Mouse (Mus musculus) heart, embryonic 15.5 days (tissue): ENCODE data around the gene Grik1. TPM values are rescaled to one million over a fixed set of nuclear protein-coding genes. Genes with fewer than 3 reads are reported as not detected.

Source experiments
- ATAC-seq: fragments of 200-750 bp; cut with Nextera tagmentation; replicated peaks from 2 replicates; pipeline ENCODE4 v1.8.0; 2017; ENCODE audit warnings: low read depth, moderate TSS enrichment; ENCODE audit not compliant: insufficient number of reproducible peaks, insufficient read depth, low FRiP score
- H3K27ac ChIP-seq: fragments of 300-500 bp; sonication (generic); 2 replicates; pipeline ENCODE4 v1.5.1; 2015; ENCODE audit warnings: mild to moderate bottlenecking, inconsistent platforms
- H3K27me3 ChIP-seq: fragments of 300-500 bp; sonication (generic); 2 replicates; pipeline ENCODE4 v1.6.1; 2015; ENCODE audit warnings: inconsistent platforms
- H3K36me3 ChIP-seq: fragments of 300-500 bp; sonication (generic); 2 replicates; pipeline ENCODE4 v1.6.1; 2015; ENCODE audit warnings: mild to moderate bottlenecking, inconsistent platforms
- H3K4me1 ChIP-seq: fragments of 300-500 bp; sonication (generic); replicated peaks from 2 replicates; pipeline ENCODE4 v1.6.1; 2015; ENCODE audit warnings: inconsistent platforms
- H3K4me2 ChIP-seq: fragments of 300-500 bp; sonication (generic); 2 replicates; pipeline ENCODE4 v1.6.1; 2015; ENCODE audit warnings: inconsistent platforms, mild to moderate bottlenecking, moderate library complexity
- H3K4me3 ChIP-seq: fragments of 300-500 bp; sonication (generic); 2 replicates; pipeline ENCODE4 v1.5.1; 2015; ENCODE audit warnings: mild to moderate bottlenecking, inconsistent platforms
- H3K9ac ChIP-seq: fragments of 300-500 bp; sonication (generic); 2 replicates; pipeline ENCODE4 v1.6.1; 2015; ENCODE audit warnings: mild to moderate bottlenecking, inconsistent platforms
- H3K9me3 ChIP-seq: fragments of 300-500 bp; sonication (generic); replicated peaks from 2 replicates; pipeline ENCODE4 v1.6.1; 2016; ENCODE audit warnings: inconsistent platforms
- WGBS: fragments of 180-500 bp; shearing (Covaris S2); methylation state at CpG from one replicate; pipeline ENCODE4 v1.1.7; 2015; ENCODE audit warnings: mixed read lengths; 5-methylcytosine and 5-hydroxymethylcytosine counted together
- polyA plus RNA-seq: library from polyadenylated mRNA; unstranded; fragments of >200 nt; fragmentation: Nextera tagmentation; extraction: Ambion mirVana; gene quantifications from 2 replicates; pipeline ENCODE4 v1.2.1, GENCODE M21; 2015

Gene Grik1
- polyA plus RNA-seq, 1 experiment from 2014 or later, result 0.23 TPM

- 85% methylated on average over 2 of the region's 2 CpGs for WGBS
- no peak overlapping the region for H3K27ac ChIP-seq
- ATAC-seq, result no peak
- H3K36me3 ChIP-seq, result no peaks in the 10 kb centered on the region
- H3K9me3 ChIP-seq, result no peaks in the 10 kb centered on the region; the same call in 1 of the 2 replicates
- H3K27me3 ChIP-seq, result no peaks in the 10 kb centered on the region
- H3K9ac ChIP-seq, result no peak overlapping the region
- H3K4me1 ChIP-seq, result no peaks in the 10 kb centered on the region
- H3K4me3 ChIP-seq, result no peak overlapping the region
- no peak overlapping the region for H3K4me2 ChIP-seq
Observed at GRCm38 (mm10) chr16:88141594-88141993, 148.5 kb downstream of the Grik1 start.

- H3K4me1 ChIP-seq, result no peaks in the 10 kb centered on the region
- no peak for ATAC-seq
- no peak overlapping the region for H3K9ac ChIP-seq
- WGBS, result 50% methylated on average over 1 of the region's 1 CpGs
- no peaks in the 10 kb centered on the region for H3K36me3 ChIP-seq
- no peak overlapping the region for H3K4me3 ChIP-seq
- no peak overlapping the region for H3K27ac ChIP-seq
- no peaks in the 10 kb centered on the region for H3K27me3 ChIP-seq
- H3K4me2 ChIP-seq, result no peak overlapping the region
- no peaks in the 10 kb centered on the region; the same call in 1 of the 2 replicates for H3K9me3 ChIP-seq
Observed at GRCm38 (mm10) chr16:88138913-88139312, 151.2 kb downstream of the Grik1 start.

GRCm38 (mm10) chr16:88132919-88133318, 157.1 kb downstream of the Grik1 start:
- no peak overlapping the region for H3K4me2 ChIP-seq
- no peak for ATAC-seq
- H3K4me1 ChIP-seq, result no peaks in the 10 kb centered on the region
- H3K9ac ChIP-seq, result no peak overlapping the region
- no peaks in the 10 kb centered on the region for H3K27me3 ChIP-seq
- 40% methylated on average over 2 of the region's 2 CpGs for WGBS
- no peaks in the 10 kb centered on the region for H3K36me3 ChIP-seq
- H3K27ac ChIP-seq, result no peak overlapping the region
- no peak overlapping the region for H3K4me3 ChIP-seq
- H3K9me3 ChIP-seq, result no peaks in the 10 kb centered on the region; the same call in 1 of the 2 replicates

- H3K4me2 ChIP-seq, result no peak overlapping the region
- no peaks in the 10 kb centered on the region for H3K27me3 ChIP-seq
- no peaks in the 10 kb centered on the region for H3K4me1 ChIP-seq
- no peak overlapping the region for H3K9ac ChIP-seq
- no peak overlapping the region for H3K4me3 ChIP-seq
- no peak for ATAC-seq
- 74% methylated on average over 3 of the region's 3 CpGs for WGBS
- H3K27ac ChIP-seq, result no peak overlapping the region
- no peaks in the 10 kb centered on the region for H3K9me3 ChIP-seq
- H3K36me3 ChIP-seq, result no peaks in the 10 kb centered on the region
Observed at GRCm38 (mm10) chr16:88131103-88131502, 159.0 kb downstream of the Grik1 start.

- H3K9ac ChIP-seq, result no peak overlapping the region
- 52% methylated on average over 4 of the region's 4 CpGs for WGBS
- no peaks in the 10 kb centered on the region for H3K9me3 ChIP-seq
- H3K36me3 ChIP-seq, result no peaks in the 10 kb centered on the region
- H3K4me2 ChIP-seq, result no peak overlapping the region
- no peaks in the 10 kb centered on the region for H3K4me1 ChIP-seq
- H3K4me3 ChIP-seq, result no peak overlapping the region
- no peak overlapping the region for H3K27ac ChIP-seq
- no peaks in the 10 kb centered on the region for H3K27me3 ChIP-seq
- ATAC-seq, result no peak
Observed at GRCm38 (mm10) chr16:88125098-88125497, 165.0 kb downstream of the Grik1 start.

GRCm38 (mm10) chr16:88112551-88113138, 177.4 kb downstream of the Grik1 start:
- H3K36me3 ChIP-seq, result no peaks in the 10 kb centered on the region
- H3K4me1 ChIP-seq, result no peaks in the 10 kb centered on the region
- no peak overlapping the region for H3K4me2 ChIP-seq
- no peak overlapping the region for H3K4me3 ChIP-seq
- no peaks in the 10 kb centered on the region for H3K9me3 ChIP-seq
- no peak overlapping the region for H3K27ac ChIP-seq
- no peak for ATAC-seq
- WGBS, result 59% methylated on average over 8 of the region's 8 CpGs
- H3K27me3 ChIP-seq, result no peaks in the 10 kb centered on the region
- no peak overlapping the region for H3K9ac ChIP-seq

- no peaks in the 10 kb centered on the region for H3K9me3 ChIP-seq
- H3K27me3 ChIP-seq, result no peaks in the 10 kb centered on the region
- H3K27ac ChIP-seq, result no peak overlapping the region
- H3K4me2 ChIP-seq, result no peak overlapping the region
- no peak overlapping the region for H3K9ac ChIP-seq
- ATAC-seq, result no peak
- H3K4me3 ChIP-seq, result no peak overlapping the region
- no peaks in the 10 kb centered on the region for H3K4me1 ChIP-seq
- no peaks in the 10 kb centered on the region for H3K36me3 ChIP-seq
- 67% methylated on average over 3 of the region's 3 CpGs for WGBS
Observed at GRCm38 (mm10) chr16:88111459-88111858, 178.6 kb downstream of the Grik1 start.

- no peaks in the 10 kb centered on the region for H3K27me3 ChIP-seq
- no peaks in the 10 kb centered on the region for H3K36me3 ChIP-seq
- no peak for ATAC-seq
- no peaks in the 10 kb centered on the region for H3K4me1 ChIP-seq
- H3K27ac ChIP-seq, result no peak overlapping the region
- no peaks in the 10 kb centered on the region for H3K9me3 ChIP-seq
- WGBS, result 61% methylated on average over 5 of the region's 5 CpGs
- no peak overlapping the region for H3K4me3 ChIP-seq
- no peak overlapping the region for H3K9ac ChIP-seq
- H3K4me2 ChIP-seq, result no peak overlapping the region
Observed at GRCm38 (mm10) chr16:88094206-88094789, 195.8 kb downstream of the Grik1 start.

- Histone ChIP-seq H3K36me3 (no peaks in the 10 kb centered on the region), H3K4me1 (no peaks in the 10 kb centered on the region), H3K4me2 (no peak overlapping the region), H3K9ac (no peak overlapping the region), H3K4me3 (no peak overlapping the region), H3K27ac (no peak overlapping the region), H3K27me3 (no peaks in the 10 kb centered on the region), H3K9me3 (no peaks in the 10 kb centered on the region)
- ATAC-seq, result no peak
- WGBS, result 62% methylated on average over 7 of the region's 7 CpGs
Observed at GRCm38 (mm10) chr16:88087280-88087679, 202.8 kb downstream of the Grik1 start.

- H3K27me3 ChIP-seq, result no peaks in the 10 kb centered on the region
- no peak overlapping the region for H3K27ac ChIP-seq
- 52% methylated on average over 5 of the region's 5 CpGs for WGBS
- H3K9me3 ChIP-seq, result no peaks in the 10 kb centered on the region
- no peak overlapping the region for H3K4me2 ChIP-seq
- H3K36me3 ChIP-seq, result no peaks in the 10 kb centered on the region
- no peak for ATAC-seq
- H3K9ac ChIP-seq, result no peak overlapping the region
- H3K4me3 ChIP-seq, result no peak overlapping the region
- no peaks in the 10 kb centered on the region for H3K4me1 ChIP-seq
Observed at GRCm38 (mm10) chr16:88074716-88075115, 215.3 kb downstream of the Grik1 start.

GRCm38 (mm10) chr16:88060936-88061335, 229.1 kb downstream of the Grik1 start:
- no peak overlapping the region for H3K27ac ChIP-seq
- H3K27me3 ChIP-seq, result no peaks in the 10 kb centered on the region
- no peak overlapping the region for H3K4me3 ChIP-seq
- H3K9me3 ChIP-seq, result no peaks in the 10 kb centered on the region
- ATAC-seq, result no peak
- H3K4me1 ChIP-seq, result no peaks in the 10 kb centered on the region
- no peaks in the 10 kb centered on the region for H3K36me3 ChIP-seq
- WGBS, result 84% methylated on average over 3 of the region's 3 CpGs
- no peak overlapping the region for H3K4me2 ChIP-seq
- no peak overlapping the region for H3K9ac ChIP-seq

- no peaks in the 10 kb centered on the region for H3K27me3 ChIP-seq
- ATAC-seq, result no peak
Observed at GRCm38 (mm10) chr16:88048121-88048520, 241.9 kb downstream of the Grik1 start.

More at GRCm38 (mm10) chr16:88048121-88048520, 241.9 kb downstream of the Grik1 start:
- Histone ChIP-seq H3K36me3 (no peaks in the 10 kb centered on the region), H3K4me1 (no peaks in the 10 kb centered on the region), H3K9me3 (no peaks in the 10 kb centered on the region), H3K4me2 (no peak overlapping the region), H3K27ac (no peak overlapping the region), H3K4me3 (no peak overlapping the region), H3K9ac (no peak overlapping the region)
- 68% methylated on average over 10 of the region's 10 CpGs for WGBS
